Mouse (Mus musculus) right cerebral cortex, postnatal 36 days (tissue): ENCODE results near the gene Ppat.
"Not testable (repeated sequence)": the region's sequence is repeated elsewhere in the genome, so short reads cannot be mapped to it uniquely, and the experiment has no call there.

Experiments
- DNase-seq, 2 experiments: peaks; one replicate each; pipeline ENCODE4 v3.0.0; 2022; ENCODE audit warnings: low spot score in 2 of 2, mixed read lengths in 1 of 2

The Ppat gene

DNA sequence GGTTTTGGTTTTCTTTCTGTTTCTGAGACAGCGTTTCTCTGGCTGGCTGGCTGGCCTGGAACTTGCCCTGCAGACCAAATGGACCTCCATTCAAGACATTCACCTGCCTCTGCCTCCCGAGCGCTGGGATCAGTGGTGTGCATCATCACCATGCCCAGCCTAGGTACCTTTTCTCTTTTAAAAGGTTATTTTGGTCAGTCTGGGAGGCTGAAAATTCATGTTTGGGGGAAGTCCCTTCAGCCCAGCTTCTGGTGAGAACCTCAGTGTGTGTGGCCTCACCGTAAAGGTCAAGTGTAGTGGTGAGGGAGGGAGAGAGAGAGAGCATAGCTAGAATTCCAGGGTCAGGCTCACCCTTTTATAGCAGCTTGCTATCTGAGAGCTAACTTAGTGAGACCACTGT lies 3.6 kb downstream of the Ppat start:
- no peak for DNase-seq

DNA sequence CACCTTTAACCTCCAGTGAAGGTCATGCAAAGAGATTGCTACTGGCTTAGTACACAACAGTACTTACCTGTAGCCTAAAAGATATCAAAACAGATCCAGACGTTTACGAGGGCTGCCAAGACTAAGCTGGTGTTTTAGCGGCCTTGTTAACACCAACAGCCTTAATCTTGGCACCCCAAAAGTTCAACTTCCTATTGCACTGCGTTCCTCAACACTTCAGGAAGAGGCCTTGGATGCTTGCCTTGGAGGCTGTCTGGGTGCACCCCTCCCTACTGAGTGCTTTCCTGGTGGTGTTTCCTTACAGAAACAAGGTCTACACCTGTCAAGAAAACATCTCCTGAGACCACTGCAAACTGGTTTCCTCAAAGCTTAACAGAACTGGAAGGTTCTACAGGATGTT lies 4.2 kb downstream of the Ppat start:
- no peak for DNase-seq

DNA sequence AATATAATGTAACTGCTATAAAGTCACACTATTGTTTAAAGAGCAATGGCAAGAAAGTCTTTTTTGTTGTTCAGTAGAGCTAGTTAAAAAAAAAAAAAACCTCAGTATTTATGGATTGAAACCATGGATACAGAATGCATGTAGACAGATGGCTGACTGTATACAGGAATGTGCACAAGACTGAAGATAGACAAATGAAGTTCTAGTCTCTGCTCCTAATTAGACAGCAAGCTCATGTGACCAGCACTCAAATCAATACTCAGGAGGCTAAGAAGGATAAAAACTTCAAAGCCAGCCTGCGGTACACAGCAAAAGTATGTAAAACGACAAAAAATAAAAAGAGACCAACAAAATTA lies 5.7 kb downstream of the Ppat start:
- DNase-seq: no peak

DNA sequence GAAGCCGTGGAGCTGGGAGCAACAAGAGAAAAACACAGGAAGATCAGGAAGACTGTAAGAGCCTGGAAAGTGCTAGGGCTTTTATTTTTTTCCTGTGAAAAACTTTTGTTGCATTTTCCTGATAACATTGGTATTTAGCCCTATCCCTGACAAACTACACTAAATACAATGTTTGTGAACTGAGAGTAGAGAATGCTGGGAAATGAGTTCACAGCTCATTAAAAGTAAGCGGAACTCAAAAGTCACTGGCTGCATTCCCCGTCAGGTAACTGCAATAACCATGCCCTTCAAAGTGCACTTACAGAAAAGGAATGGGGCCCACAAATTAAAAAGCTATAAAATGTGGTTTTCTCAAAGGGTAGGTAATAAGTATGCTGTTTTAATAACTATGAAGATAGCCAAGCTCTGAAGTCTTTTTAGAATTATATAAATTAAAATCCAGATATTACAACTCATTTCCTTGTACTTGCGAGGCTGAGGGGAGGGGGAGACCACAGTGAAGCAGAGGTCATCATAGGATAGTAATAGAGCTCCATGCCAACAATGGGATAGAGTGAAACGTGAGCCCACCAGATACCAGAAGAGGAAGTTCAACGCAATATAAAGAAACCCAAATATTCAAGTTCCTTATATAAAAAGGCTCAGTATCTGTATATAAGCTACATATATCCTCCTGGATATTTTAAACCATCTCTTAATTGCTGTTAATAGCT lies 6.3 kb downstream of the Ppat start:
- no peak for DNase-seq

DNA sequence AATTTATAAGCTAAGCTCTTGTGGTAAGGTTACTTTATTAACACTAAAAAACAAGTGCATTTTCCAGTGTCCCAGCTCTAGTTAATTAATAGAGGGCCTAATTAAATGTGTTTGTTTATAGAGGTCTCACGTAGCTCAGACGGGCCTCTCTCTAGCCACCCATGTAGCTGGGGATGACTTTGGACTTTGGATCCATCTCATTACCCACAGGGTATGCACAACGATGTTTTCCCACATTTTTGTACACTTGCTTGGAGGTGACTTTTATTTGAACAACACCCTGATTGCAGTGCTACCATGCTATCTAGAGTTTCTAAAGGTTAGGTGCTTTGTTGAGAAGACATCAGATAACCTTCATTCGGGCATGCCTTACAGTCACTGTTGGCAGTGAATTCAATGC lies 8.9 kb downstream of the Ppat start:
- DNase-seq: no peak

DNA sequence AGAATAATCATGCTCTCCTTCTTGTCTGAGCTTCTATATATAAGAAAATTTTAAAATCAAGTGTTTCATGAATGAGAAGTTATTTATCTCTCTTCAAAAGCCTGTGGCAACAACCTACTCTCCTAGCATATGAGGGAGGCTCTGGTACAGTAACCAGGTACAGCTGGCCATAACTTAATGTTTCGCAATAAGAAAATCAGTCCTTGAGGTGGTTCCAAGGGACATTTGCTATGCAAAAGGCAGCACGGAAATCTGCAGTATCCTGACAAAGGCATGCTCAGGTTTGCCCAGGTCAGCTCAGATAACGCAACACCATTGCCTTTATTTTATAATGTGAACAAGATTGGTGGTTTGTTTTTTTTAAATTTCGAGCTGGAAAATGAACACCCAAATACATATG lies 9.4 kb downstream of the Ppat start:
- no peak for DNase-seq

DNA sequence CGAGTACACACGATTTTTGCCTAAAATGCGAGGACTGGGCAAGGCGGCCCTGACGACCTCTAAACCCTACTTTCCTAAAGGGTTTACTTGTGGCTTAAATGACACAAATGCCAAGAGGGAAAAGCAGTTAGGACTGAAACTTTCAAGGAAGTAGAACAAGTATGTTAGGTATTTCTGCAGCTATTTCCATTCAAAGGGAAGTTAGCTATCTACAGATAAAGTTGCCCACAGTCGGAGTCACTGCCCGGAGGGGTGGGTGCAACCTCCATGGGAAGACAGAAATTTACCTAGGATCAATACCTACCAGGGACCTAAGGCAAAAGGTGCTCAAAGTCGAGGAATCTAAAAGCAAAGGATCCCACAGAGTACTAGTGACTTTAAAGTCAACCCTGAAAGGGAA lies 11.7 kb downstream of the Ppat start:
- DNase-seq: no peak

DNA sequence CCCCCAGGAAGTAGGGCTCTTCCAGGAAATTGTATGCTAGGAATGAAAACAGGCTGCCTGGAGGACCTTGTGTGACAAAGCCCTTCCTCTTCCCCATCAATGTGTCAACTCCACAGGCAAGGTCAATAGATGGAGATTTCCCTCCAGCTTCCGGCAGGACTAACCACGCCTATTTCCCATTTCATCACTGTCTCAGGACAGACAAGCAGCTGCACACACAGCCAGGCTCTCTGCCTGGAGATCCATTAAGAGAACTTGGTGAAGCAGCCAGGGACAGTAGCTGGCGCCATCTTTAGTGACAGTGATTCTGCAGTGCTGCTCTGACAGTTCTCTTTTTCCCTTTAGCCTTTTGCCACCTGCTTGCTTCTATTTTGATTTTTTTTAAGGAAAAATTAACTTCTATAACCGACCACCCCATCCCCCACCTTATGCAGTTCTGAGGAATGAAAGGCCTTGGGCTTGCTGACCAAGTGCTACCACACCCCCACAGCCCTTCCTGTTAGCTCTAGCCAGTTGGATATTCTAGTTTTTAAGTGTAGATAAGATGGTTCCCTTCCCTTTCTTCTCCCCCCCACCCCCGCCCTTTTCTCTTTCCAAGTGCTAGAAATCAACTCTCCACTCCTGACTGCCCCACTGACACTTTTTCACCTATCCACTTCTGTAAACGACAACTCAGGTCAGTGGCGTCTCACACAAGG lies 22.0 kb downstream of the Ppat start:
- no peak for DNase-seq

DNA sequence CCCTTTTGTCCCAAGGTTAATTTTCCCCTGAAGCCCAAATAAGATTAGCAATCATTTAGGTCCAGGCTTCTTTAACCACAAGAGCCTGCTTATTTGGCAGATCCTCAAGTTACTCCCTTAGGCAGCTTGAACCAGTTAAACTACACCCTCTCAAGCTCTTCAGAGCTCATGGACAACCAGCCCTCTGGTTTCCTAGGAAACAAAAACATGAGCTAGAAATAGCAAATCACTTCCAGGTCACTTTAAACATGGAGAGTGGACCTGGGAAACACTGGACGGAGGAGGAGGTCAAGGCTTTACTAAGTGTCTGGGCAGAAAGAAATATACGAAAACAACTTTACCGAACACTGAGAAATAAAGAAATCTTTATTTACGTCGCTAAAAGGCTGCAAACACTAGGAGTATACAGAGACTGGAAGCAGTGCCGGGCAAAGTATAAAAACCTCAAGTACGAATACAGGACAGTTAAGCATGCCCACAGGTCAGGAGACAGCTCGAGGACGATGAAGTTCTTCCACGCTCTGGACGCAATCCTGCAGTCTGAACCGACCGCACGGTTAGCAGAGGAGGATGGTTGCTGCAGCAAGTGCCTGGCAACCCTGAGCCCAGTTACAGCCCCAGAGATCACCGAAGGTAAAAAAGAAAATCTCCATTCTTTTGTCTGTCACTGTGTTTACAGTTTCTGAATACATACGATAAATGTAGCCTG lies 23.1 kb downstream of the Ppat start:
- no peak for DNase-seq

DNA sequence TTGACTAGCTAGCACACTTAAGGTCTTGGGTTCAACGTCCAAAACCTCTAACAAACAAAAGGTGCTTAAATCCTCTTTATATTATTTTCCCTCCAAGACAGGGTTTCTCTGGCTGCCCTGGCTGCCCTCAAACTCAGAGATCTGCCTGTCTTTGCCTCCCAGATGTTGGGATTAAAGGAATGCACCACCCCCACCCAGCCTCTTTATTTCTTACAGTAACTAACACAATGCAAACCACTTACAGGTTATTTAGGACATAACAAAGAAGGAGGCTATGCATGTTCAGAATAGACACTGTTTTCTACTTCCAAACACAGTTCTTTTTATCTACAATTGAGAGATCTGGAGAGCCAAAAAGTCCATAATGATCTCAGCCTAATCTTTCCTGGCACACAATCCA lies 27.1 kb downstream of the Ppat start:
- DNase-seq: no peak

DNA sequence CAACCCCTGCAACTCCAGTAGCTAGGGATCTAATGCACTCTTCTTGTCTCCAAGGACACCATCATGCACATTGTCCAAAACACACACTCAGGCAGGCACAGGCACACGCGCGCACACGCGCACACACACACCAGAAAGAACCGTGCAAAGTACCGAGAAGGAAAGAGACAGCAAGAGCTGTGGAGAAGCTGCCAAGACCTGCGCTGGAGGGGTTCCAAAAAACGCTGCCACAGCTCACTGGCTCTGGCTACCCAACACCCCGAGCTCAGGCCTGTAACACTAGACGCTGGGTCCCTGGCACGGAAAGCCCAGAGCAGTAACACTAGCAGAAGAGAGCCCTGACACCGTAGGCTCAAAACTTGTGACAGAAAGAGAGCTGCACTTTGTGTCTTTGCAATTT lies 27.9 kb downstream of the Ppat start:
- DNase-seq: peak; percentile 30 to 39

DNA sequence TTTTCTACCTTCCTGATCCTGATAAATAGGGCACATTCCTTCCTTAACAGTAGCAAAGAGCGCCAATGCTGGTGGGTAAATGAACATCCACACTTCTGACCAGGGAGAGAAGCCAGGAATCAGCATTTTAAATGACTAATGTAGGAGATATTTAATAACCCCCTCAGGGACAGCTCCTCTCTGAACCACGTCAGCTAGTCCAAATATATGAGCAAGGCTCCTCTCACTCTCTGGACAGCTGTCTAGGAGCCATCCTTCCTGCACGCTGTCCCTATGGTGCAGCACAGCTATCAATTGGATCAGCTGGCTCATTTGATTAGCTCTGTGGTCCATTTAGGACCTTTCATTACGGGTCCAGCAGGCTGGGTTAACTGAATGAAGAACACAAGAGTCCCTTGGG lies 28.5 kb downstream of the Ppat start:
- no peak for DNase-seq

DNA sequence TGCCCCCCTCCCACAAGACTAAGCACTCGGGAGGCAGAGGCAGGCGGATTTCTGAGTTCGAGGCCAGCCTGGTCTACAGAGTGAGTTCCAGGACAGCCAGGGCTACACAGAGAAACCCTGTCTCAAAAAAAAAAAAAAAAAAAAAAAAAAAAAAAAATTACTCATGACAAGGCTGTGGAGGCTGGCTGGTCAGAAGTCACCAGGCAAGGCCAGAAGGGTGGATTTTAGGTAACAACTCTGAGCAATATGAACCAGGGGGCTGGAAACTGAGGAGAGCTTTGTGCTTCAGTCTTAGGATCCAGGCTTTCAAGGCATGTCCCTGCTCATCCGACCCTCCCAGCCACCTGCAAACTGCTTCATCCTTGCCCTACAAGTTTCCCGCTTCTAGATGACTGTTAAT lies 38.9 kb downstream of the Ppat start:
- not testable (repeated sequence) for DNase-seq

DNA sequence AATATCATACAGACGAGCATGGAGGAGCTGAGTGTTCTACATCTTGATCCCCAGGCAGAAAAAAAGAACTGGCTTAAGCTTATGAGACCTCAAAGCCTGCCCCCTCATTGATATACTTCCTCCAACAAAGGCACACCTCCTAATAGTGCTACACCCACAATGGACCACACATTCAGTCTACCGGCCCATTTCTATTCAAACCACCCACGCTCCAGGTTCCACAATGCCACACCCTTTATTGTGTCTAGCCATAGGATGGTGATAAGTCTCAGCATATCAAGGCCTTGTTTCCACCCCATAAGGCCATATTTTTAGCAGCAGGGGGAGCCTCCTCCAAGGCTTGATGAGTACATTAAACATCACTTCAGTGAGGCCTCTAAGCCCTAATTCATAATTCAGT lies 40.6 kb downstream of the Ppat start:
- no peak for DNase-seq

DNA sequence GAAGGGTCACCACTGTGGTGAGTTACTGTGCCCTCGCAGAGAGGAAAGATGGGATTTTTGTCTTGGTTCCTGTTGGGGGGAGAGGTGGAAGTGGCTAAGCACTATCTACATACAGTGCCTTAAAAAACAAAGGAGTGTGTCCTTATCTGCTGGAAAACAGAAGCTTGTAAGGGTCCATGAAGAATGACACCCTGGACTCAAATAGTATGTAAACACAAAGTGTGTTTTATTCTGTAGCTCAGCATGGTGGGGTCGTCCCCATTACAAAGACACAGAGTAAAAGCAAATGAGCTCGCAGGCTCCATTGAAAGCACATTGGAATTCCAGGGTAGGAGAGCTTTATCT lies 45.3 kb downstream of the Ppat start:
- no peak for DNase-seq

DNA sequence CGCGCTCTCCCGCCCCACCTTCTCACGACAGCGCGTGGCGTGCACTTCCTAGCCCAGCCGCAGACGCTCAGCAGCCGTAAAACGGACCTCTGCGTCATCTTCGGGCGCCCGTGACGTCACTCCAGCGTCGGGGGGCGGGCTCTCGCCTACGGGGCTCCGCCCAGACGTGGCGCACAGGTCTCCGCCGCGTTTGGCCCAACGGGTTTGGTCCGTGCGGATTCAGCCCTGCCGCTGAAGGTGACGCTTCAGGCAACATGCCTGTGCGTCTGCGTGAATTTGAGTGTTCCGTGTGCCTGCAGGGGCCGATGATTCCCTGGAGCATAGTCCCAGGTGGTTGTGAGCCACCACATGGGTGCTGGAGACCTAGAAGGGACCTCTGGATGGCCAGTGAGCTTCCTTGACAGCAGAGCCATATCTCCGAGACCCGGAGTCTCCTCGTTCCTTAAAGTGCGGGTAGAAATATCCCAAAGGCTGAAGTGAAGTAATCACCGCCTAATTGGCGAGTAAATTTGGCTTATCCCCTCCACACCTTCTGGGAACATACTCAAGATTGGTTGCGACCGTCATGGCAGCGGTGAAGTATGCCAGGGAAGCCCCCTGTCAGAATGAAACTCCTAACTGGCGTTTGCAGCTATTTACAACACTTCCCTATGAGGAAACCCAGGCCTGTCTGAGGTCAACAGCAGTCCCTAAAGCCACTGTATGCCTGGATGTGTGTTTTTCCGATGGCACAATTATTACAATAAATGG lies 45.8 kb downstream of the Ppat start, which contains the start of gene Aasdh:
TSS of gene Aasdh (minus strand) at position 110 of the 750 bp plus-strand sequence.
- peak; percentile 90 to 91 for DNase-seq

DNA sequence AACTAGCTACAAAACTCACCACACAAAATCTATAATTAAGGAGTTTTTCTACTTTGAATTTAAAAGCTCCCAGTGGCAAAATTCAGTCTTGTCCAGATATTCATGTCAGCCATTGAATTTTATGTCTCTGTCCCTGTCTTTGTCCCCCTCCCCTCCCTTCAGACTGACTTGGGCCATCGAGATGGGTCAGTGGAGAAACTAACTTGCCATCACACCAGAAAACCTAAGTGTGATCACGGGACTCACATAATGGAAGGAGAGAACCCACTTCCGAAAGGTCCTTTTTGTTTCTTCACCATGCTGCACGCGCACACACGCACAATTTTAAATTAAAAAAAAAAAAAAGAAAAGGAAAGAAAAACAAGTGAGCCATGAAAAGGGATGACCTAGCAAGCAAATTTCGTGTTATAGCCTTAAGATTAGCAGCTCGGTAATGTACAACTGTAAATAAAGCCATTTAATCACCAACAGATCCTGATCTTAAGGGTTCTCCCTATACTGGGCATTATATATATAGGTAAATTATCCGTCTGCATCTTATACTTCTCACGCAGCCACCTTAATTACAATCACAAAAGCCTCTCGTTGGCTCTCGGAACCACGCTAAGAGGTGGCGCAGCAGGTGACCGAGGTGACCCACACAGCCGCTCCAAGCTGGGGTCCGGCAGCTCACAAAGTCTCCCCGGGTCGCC lies 46.5 kb downstream of the Ppat start:
- no peak for DNase-seq

DNA sequence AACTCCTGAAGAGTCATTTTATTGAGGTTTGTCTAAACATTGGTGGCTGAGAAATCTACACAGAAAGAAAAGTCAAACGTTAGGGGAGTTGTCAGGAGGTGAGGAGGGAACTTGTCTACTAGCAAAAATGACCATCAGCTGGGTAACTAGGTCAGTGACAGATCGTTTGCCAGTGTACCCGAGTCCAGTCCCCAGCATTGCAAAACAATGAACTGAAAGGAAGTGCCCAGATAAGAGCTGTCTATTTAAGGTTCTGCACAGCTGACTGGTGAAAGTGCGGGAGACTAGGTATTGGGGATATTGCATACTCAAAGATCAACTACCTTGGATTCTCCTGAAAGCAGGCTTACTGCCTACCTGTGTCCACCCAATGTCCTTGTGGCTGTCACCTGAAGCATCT lies 49.2 kb downstream of the Ppat start:
- no peak for DNase-seq

DNA sequence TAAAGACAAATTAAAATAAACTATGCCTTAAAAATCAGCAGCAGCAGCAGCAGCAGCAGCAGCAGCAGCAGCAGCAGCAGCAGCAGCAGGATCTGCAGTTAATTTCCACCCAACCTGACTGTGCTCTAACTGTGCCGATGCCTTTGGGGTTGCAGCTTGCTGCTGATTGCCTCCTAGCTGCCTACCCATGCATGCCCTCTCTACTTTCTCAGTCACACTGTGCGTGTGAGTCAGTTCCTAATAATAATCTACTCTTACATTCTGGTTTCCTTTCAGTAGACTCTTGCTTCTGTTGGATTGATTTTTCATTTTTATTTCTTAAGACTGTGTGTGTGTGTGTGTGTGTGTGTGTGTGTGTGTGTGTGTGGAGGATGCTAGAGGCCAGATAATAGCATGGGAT lies 58.3 kb downstream of the Ppat start:
- no peak for DNase-seq

DNA sequence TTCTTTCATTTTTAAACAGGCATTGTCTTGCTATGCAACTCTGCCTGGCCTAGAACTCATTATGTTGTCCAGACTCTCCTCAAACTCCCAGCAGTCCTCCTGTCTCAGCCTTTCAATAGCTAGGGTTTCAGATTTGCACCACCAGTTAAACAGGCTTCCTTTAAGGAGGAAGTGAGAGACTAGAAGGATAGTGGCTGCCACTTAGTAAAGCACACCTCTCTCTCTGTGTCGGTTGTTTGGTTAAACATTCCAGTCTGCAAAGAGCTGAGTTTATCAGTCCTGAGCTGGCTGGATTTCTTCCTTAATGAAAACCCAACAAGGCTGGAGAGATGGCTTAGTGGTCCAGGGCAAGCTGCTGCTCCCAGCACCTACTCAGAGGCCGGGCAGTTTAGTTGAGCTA lies 58.8 kb downstream of the Ppat start:
- no peak for DNase-seq

DNA sequence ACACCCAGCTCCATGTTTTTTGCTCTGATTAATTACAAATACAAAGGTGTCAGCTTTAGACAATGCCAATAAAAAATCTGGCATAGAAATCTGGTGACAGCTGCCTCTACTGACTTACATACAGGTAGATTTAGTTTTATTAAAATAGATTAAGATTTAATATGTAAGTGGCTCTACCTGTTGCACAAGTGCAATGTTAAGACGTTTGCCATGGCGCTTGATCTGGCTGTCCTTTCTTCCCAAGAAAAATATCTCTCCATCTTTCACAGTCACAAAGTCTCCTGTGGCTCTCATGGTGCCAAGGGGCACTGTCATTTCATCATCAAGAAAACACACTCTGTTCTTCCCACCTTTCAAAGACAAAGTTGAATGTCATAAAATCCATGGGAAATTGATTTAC lies 64.4 kb downstream of the Ppat start:
- DNase-seq: no peak

DNA sequence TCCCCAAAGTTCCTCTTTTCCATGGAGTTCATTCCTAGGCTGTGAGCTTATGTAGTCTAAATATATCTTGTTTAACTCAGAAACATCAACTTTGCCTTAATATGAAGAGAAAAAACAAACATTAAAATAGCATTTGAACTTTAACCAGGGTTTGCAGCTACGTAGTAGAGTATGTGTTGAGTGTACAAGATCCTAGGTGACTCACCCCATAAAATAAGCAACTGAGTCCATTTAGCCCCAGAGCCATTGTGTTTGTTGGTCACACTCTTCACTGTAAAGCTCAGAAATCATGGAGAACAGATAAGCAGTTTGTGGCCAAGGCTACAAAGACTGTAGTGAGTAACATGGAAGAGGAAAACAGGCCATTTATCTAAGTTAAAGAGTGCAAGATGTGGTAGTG lies 67.3 kb downstream of the Ppat start:
- DNase-seq: no peak
